Comparison of ENCODE assay signal across 10 mouse cellular contexts in the genomic region with DNA sequence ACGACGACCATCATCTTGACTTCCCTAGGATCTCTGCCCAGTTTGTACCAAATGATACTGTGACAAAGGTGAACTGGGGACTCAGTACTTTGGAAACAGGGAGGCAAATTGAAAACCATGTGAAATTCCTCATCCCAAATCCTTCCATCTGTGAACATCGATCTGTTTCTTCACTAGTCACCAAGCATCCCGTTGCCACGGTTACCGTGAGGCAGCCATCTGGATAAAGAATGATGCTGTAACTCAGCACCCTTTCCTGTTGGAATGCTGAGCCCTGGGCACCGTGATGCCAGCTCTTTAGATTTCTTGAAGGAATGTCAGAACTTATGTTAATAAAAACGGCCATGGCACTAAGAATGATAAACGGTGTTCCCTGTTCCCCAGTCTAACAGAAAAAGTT. TPM values are rescaled to one million over a fixed set of nuclear protein-coding genes. Genes with fewer than 3 reads are reported as not detected.
DNase-seq lines count a peak whose midpoint lies in the region; ATAC-seq lines count a peak whose summit lies in the region.
"Had no signal": no experiment of that assay in that cellular context is flagged by ENCODE, and none has a peak within 500 bp of the region (broad histone marks: within the 10 kb centered on the region; RNA-seq: fewer than 3 reads in every experiment).

No protein-coding gene starts in this region.

- H3K27ac ChIP-seq in hindbrain, embryonic 14.5 days = no peak overlapping the region
- H3K27ac ChIP-seq in hindbrain, embryonic 13.5 days = no peak overlapping the region
- peak overlapping the region; percentile 83 for H3K27ac ChIP-seq in forebrain, embryonic 15.5 days (replicated peaks)

- peaks cover 15% of the 10 kb centered on the region; the same call in 1 of the 2 replicates for H3K4me1 ChIP-seq in hindbrain, embryonic 14.5 days (replicated peaks; ENCODE audit: control insufficient read depth, insufficient read depth, low read length)
- peaks cover 40% of the 10 kb centered on the region for H3K4me1 ChIP-seq in hindbrain, embryonic 13.5 days (replicated peaks)
- peaks cover 46% of the 10 kb centered on the region for H3K4me1 ChIP-seq in forebrain, embryonic 15.5 days

- H3K9ac ChIP-seq in hindbrain, embryonic 14.5 days = no peak overlapping the region
- no peak overlapping the region for H3K9ac ChIP-seq in hindbrain, embryonic 13.5 days
- H3K9ac ChIP-seq in forebrain, embryonic 15.5 days (replicated peaks) = no peak overlapping the region

- no peaks in the 10 kb centered on the region for H3K27me3 ChIP-seq in hindbrain, embryonic 14.5 days (ENCODE audit: control insufficient read depth, insufficient read depth, low read length)
- H3K27me3 ChIP-seq in hindbrain, embryonic 13.5 days = no peaks in the 10 kb centered on the region
- H3K27me3 ChIP-seq in forebrain, embryonic 15.5 days = no peaks in the 10 kb centered on the region

- no peaks in the 10 kb centered on the region for H3K9me3 ChIP-seq in hindbrain, embryonic 14.5 days (ENCODE audit: control insufficient read depth, low read length)
- no peaks in the 10 kb centered on the region for H3K9me3 ChIP-seq in hindbrain, embryonic 13.5 days
- H3K9me3 ChIP-seq in forebrain, embryonic 15.5 days = no peaks in the 10 kb centered on the region

- peak; percentile 60 for DNase-seq in hindbrain, embryonic 14.5 days (ENCODE audit: low spot score)
- DNase-seq in layer of hippocampus, postnatal 36 days = peak; percentile 80 to 82
- DNase-seq in right cerebral cortex, postnatal 25 days = peak; percentile 72
- DNase-seq in adipocyte (ENCODE audit: low spot score) = no peak
- DNase-seq: cerebellum, adult 2 months; lung, postnatal 36 days had no signal

- WGBS in hindbrain, embryonic 14.5 days = 47% methylated on average over 9 of the region's 9 CpGs
- WGBS in hindbrain, embryonic 13.5 days = 53% methylated on average over 9 of the region's 9 CpGs
- WGBS in forebrain, embryonic 15.5 days = 45% methylated on average over 9 of the region's 9 CpGs

- ATAC-seq in hindbrain, embryonic 14.5 days (ENCODE audit: low FRiP score) = no peak
- no peak for ATAC-seq in hindbrain, embryonic 13.5 days (ENCODE audit: low FRiP score)
- ATAC-seq in forebrain, embryonic 15.5 days (replicated peaks) = peak; percentile 64; the same call in 1 of the 2 replicates
- ATAC-seq in megakaryocyte progenitor cell, adult 5-6 weeks (replicated peaks; ENCODE audit: poor library complexity) = no peak
- no peak for ATAC-seq in megakaryocyte-erythroid progenitor cell, adult 5-6 weeks (replicated peaks; ENCODE audit: low FRiP score, low TSS enrichment, poor library complexity, severe bottlenecking)

- H3K4me3 ChIP-seq in hindbrain, embryonic 14.5 days (replicated peaks; ENCODE audit: low read length) = no peak overlapping the region
- no peak overlapping the region for H3K4me3 ChIP-seq in hindbrain, embryonic 13.5 days
- H3K4me3 ChIP-seq in forebrain, embryonic 15.5 days = no peak overlapping the region

- no peak overlapping the region for H3K4me2 ChIP-seq in hindbrain, embryonic 14.5 days (replicated peaks)
- no peak overlapping the region for H3K4me2 ChIP-seq in hindbrain, embryonic 13.5 days
- no peak overlapping the region for H3K4me2 ChIP-seq in forebrain, embryonic 15.5 days (replicated peaks)

- no peaks in the 10 kb centered on the region for H3K36me3 ChIP-seq in hindbrain, embryonic 14.5 days (replicated peaks; ENCODE audit: control insufficient read depth, insufficient read depth)
- no peaks in the 10 kb centered on the region for H3K36me3 ChIP-seq in hindbrain, embryonic 13.5 days
- H3K36me3 ChIP-seq in forebrain, embryonic 15.5 days = no peaks in the 10 kb centered on the region

RNA-seq across cellular contexts. Expression of a gene that starts 29.5 kb away (rescaled TPM):
- 343 and 359 TPM in 2 replicates for polyA plus RNA-seq in hindbrain, embryonic 14.5 days (2014; fragmentation: Nextera tagmentation; extraction: Ambion mirVana)
- polyA plus RNA-seq in hindbrain, embryonic 13.5 days (2015; fragmentation: Nextera tagmentation; extraction: Ambion mirVana) = 416 and 421 TPM in 2 replicates
- polyA plus RNA-seq in forebrain, embryonic 15.5 days (2015; fragmentation: Nextera tagmentation; extraction: Ambion mirVana) = 487 and 494 TPM in 2 replicates
- 100 to 1,000 TPM; 166 to 174 TPM for total RNA-seq in layer of hippocampus, postnatal 36 days (2021)
- 583 and 587 TPM in 2 replicates for total RNA-seq in megakaryocyte progenitor cell, adult 5-6 weeks (2015)
- 525 and 594 TPM in 2 replicates for total RNA-seq in megakaryocyte progenitor cell, adult 5-6 weeks (2017)
- 542 and 563 TPM in 2 replicates for total RNA-seq in megakaryocyte-erythroid progenitor cell, adult 5-6 weeks (2014; fragmentation: Nextera tagmentation)
- 903 and 978 TPM in 2 replicates for total RNA-seq in megakaryocyte-erythroid progenitor cell, adult 5-6 weeks (2017)

RNA-seq across cellular contexts. Expression of a gene that starts 41.0 kb away (rescaled TPM):
- polyA plus RNA-seq in hindbrain, embryonic 14.5 days (2014; fragmentation: Nextera tagmentation; extraction: Ambion mirVana) = 15.0 and 15.2 TPM in 2 replicates
- polyA plus RNA-seq in hindbrain, embryonic 13.5 days (2015; fragmentation: Nextera tagmentation; extraction: Ambion mirVana) = 18.0 and 21.1 TPM in 2 replicates
- 15.3 and 21.3 TPM in 2 replicates for polyA plus RNA-seq in forebrain, embryonic 15.5 days (2015; fragmentation: Nextera tagmentation; extraction: Ambion mirVana)
- total RNA-seq in layer of hippocampus, postnatal 36 days (2021) = 10 to 100 TPM; 25.3 to 38.0 TPM
- total RNA-seq in megakaryocyte progenitor cell, adult 5-6 weeks (2015) = 12.6 and 19.4 TPM in 2 replicates
- 24.3 and 26.0 TPM in 2 replicates for total RNA-seq in megakaryocyte progenitor cell, adult 5-6 weeks (2017)
- 126 and 134 TPM in 2 replicates for total RNA-seq in megakaryocyte-erythroid progenitor cell, adult 5-6 weeks (2014; fragmentation: Nextera tagmentation)
- total RNA-seq in megakaryocyte-erythroid progenitor cell, adult 5-6 weeks (2017) = 101 and 146 TPM in 2 replicates

RNA-seq across cellular contexts. Expression of a gene that starts 47.2 kb away (rescaled TPM):
- polyA plus RNA-seq in hindbrain, embryonic 14.5 days (2014; fragmentation: Nextera tagmentation; extraction: Ambion mirVana) = 0.12 and 0.18 TPM in 2 replicates
- 0.13 and 0.14 TPM in 2 replicates for polyA plus RNA-seq in hindbrain, embryonic 13.5 days (2015; fragmentation: Nextera tagmentation; extraction: Ambion mirVana)
- polyA plus RNA-seq in forebrain, embryonic 15.5 days (2015; fragmentation: Nextera tagmentation; extraction: Ambion mirVana) = 0.09 and 0.20 TPM in 2 replicates
- under 1 TPM; 0.32 to 0.35 TPM for total RNA-seq in layer of hippocampus, postnatal 36 days (2021)
- total RNA-seq in megakaryocyte progenitor cell, adult 5-6 weeks (2015) = 0.15 and 0.59 TPM in 2 replicates
- 0.50 and 0.51 TPM in 2 replicates for total RNA-seq in megakaryocyte progenitor cell, adult 5-6 weeks (2017)
- total RNA-seq in megakaryocyte-erythroid progenitor cell, adult 5-6 weeks (2014; fragmentation: Nextera tagmentation) = 0.94 and 1.1 TPM in 2 replicates
- 0.14 TPM in 1 of 2 replicates, not detected in the other for total RNA-seq in megakaryocyte-erythroid progenitor cell, adult 5-6 weeks (2017)
